Mouse (Mus musculus) forebrain, postnatal 0 days (tissue): ENCODE measurements around the gene 3110001I22Rik. TPM values are rescaled to one million over a fixed set of nuclear protein-coding genes. Genes with fewer than 3 reads are reported as not detected.
"Not testable (repeated sequence)": the region's sequence is repeated elsewhere in the genome, so short reads cannot be mapped to it uniquely, and the experiment has no call there.

ENCODE experiments used
- ATAC-seq: fragments of 200-750 bp; cut with Nextera tagmentation; 2 replicates; pipeline ENCODE4 v1.8.0; 2017; ENCODE audit warnings: mild to moderate bottlenecking, moderate library complexity
- DNase-seq: peaks from one replicate; pipeline ENCODE4 v3.0.0-alpha.2; 2015
- H3K27ac ChIP-seq: fragments of 300-500 bp; sonication (generic); 2 replicates; pipeline ENCODE4 v1.5.1; 2014; ENCODE audit warnings: low read depth, mild to moderate bottlenecking, antibody characterized with exemption, low read length, moderate library complexity, mixed read lengths
- H3K27me3 ChIP-seq: fragments of 300-500 bp; sonication (generic); 2 replicates; pipeline ENCODE4 v1.6.1; 2014; ENCODE audit warnings: mild to moderate bottlenecking, low read length, mixed read lengths; ENCODE audit not compliant: insufficient read depth
- H3K36me3 ChIP-seq: fragments of 300-500 bp; sonication (generic); 2 replicates; pipeline ENCODE4 v1.6.1; 2014; ENCODE audit warnings: mild to moderate bottlenecking, moderate library complexity; ENCODE audit not compliant: insufficient read depth
- H3K4me1 ChIP-seq: fragments of 300-500 bp; sonication (generic); 2 replicates; pipeline ENCODE4 v1.6.1; 2014; ENCODE audit warnings: antibody characterized with exemption; ENCODE audit not compliant: insufficient read depth
- H3K4me2 ChIP-seq: fragments of 300-500 bp; sonication (generic); 2 replicates; pipeline ENCODE4 v1.6.1; 2014; ENCODE audit warnings: low read depth, mild to moderate bottlenecking, moderate library complexity
- H3K4me3 ChIP-seq: fragments of 300-500 bp; sonication (generic); 2 replicates; pipeline ENCODE4 v1.5.1; 2014; ENCODE audit warnings: low read depth, low read length, mixed read lengths
- H3K9ac ChIP-seq: fragments of 300-500 bp; sonication (generic); 2 replicates; pipeline ENCODE4 v1.6.1; 2014; ENCODE audit warnings: mild to moderate bottlenecking
- H3K9me3 ChIP-seq: fragments of 300-500 bp; sonication (generic); 2 replicates; pipeline ENCODE4 v1.6.1; 2016; ENCODE audit warnings: low read length
- CTCF ChIP-seq: sonication (generic); IDR thresholded peaks from 2 replicates; pipeline ENCODE4 v1.5.1; 2016; ENCODE audit warnings: antibody characterized with exemption, control low read depth, low read depth
- WGBS: fragments of 180-500 bp; shearing (Covaris S2); extraction: QIAGEN DNeasy Blood & Tissue Kit; methylation state at CpG from one replicate; pipeline ENCODE4 v1.1.7; 2014; 5-methylcytosine and 5-hydroxymethylcytosine counted together
- polyA plus RNA-seq: library from polyadenylated mRNA; unstranded; fragments of >200 nt; fragmentation: Nextera tagmentation; extraction: Ambion mirVana; gene quantifications from 2 replicates; pipeline ENCODE4 v1.2.1, GENCODE M21; 2015
- total RNA-seq: library from RNA; depleted of rRNA; stranded (reverse); fragments of >200 nt; gene quantifications from 2 replicates; pipeline ENCODE4 v1.2.3, GENCODE M21; 2014; rRNA removed

3110001I22Rik gene
- 5.6 and 7.7 TPM in 2 replicates for total RNA-seq
- polyA plus RNA-seq, result 3.5 and 3.6 TPM in 2 replicates

DNA sequence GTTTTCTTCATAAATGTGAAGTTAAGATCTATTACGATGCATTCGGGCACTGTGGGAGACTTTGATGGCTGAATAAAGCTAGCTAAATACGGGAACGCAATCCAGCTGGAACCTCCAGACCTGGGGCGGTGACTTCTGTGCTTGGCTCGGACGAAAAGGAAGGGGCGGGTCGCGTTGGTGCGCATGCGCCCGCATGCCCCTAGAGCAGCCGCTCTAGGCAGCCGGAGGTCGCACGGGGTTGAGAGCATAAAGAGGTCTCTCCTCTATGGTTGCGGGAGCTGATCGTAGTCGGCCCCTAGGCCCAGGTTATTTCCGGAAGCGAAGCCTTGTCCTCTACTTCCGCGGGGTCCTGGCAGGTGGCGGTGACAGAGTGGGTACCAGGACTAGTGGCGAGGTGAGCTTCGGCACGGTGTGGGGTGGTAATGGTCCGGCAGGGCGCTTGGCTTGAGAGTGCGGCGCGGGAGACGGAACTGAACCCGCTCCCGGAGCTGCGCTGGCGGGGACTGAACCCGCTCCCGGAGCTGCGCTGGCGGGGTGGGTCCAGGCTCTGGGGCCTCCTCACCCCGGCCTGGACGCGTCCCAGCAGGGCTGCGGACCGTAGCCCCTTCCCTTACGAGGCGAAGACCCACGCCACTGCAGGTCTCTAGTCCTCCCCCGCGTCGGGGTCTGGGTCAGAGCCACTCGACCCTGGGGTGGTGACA is at the start of gene 3110001I22Rik, which contains the start of gene Bfar:
Gene 3110001I22Rik, plus strand, starts transcription at position 245 of the 701 bp plus-strand sequence.
Gene Bfar, plus strand, starts transcription at position 174 of the 701 bp plus-strand sequence.
- TF ChIP-seq CTCF, result peak; percentile 31
- 0 out of 2 replicates have a peak, but pooled peaks cover 8% of the 10 kb centered on the region for H3K4me1 ChIP-seq
- 2% methylated on average over 50 of the region's 54 CpGs for WGBS

DNA sequence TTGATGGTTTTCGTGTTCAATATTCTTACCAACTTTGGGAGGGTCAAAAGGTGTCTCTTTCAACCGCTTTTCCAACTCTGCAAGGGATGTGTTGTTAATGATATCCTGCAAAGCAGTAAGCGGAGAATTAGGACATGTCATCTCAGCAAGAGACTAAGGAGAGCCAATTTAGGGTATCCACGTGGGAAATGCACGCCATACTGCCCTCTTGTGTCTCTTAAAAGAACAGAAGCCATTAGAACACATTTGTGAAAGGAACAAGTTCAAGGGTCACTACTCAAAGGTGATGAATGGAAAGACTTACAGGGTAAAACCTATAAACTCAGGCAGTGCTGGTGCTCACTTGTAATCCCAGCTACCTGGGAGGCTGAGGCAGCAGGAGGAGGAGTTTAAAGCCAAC is 43.4 kb upstream of the 3110001I22Rik start:
- DNase-seq (peak; percentile 47), ATAC-seq (no peak)
- H3K27ac ChIP-seq, result no peak overlapping the region
- TF ChIP-seq CTCF, result peak; percentile 65
- H3K9me3 ChIP-seq, result no peaks in the 10 kb centered on the region
- H3K27me3 ChIP-seq, result no peaks in the 10 kb centered on the region
- H3K36me3 ChIP-seq, result peaks cover 14% of the 10 kb centered on the region; the same call in 1 of the 2 replicates
- H3K9ac ChIP-seq, result no peak overlapping the region
- H3K4me2 ChIP-seq, result no peak overlapping the region
- no peaks in the 10 kb centered on the region for H3K4me1 ChIP-seq
- WGBS, result 45% methylated on average over 5 of the region's 5 CpGs
- H3K4me3 ChIP-seq, result no peak overlapping the region

More for the DNA sequence above, at the start of gene 3110001I22Rik, which contains the start of gene Bfar:
- no peaks in the 10 kb centered on the region for H3K9me3 ChIP-seq
- peak within 1 kb of the TSS; percentile 91 for H3K9ac ChIP-seq
- DNase-seq, result peak; percentile 96
- peak within 1 kb of the TSS; percentile 74 for H3K4me2 ChIP-seq
- peaks cover 3% of the 10 kb centered on the region; the same call in 1 of the 2 replicates for H3K36me3 ChIP-seq
- ATAC-seq, result peak; percentile 94
- peak within 1 kb of the TSS; percentile 82 for H3K4me3 ChIP-seq
- H3K27ac ChIP-seq, result peak within 1 kb of the TSS; percentile 83
- H3K27me3 ChIP-seq, result no peaks in the 10 kb centered on the region

DNA sequence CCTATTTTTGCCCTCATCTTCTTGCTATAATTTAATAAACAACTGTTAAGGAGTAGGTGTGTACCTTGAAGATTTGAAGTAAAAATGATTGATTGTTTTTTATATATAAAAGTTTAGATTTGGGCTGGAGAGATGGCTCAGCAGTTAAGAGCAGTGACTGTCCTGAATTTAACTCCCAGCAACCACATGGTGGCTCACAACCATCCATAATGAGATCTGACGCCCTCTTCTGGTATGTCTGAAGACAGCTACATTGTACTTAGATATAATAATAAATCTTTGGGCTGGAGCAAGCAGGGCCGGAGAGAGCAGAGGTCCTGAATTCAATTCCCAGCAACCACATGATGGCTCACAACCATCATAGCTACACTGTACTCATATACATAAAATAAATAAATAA is 33.5 kb upstream of the 3110001I22Rik start:
- H3K27me3 ChIP-seq, result not testable (repeated sequence)

DNA sequence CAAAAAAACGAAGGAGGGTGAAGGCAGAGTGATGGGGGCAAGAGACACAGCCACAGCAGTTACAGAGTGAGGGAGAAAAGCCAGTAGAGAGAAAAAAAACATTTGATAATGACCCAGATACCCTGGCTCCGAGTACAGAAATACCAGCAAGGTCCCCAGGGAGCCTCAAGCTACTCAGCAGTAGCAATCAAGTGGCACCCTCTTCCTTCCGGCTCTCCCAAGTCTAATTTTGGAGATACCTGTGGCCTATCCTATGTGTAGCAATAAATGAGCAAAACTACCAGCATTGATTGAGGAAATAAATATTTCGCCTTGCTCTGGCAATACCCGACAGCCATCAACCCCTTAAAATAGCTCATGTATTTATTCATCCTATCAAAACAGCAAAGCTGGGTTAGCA is 32.2 kb upstream of the 3110001I22Rik start:
- DNase-seq (no peak), ATAC-seq (no peak)
- Histone ChIP-seq H3K36me3 (peaks cover 21% of the 10 kb centered on the region), H3K9me3 (no peaks in the 10 kb centered on the region), H3K27ac (no peak overlapping the region), H3K4me3 (no peak overlapping the region), H3K4me2 (no peak overlapping the region), H3K4me1 (no peaks in the 10 kb centered on the region), H3K9ac (no peak overlapping the region), H3K27me3 (no peaks in the 10 kb centered on the region)
- 87% methylated on average over 5 of the region's 5 CpGs for WGBS
- TF ChIP-seq CTCF, result no peak

More for the DNA sequence above, 33.5 kb upstream of the 3110001I22Rik start:
- H3K36me3 ChIP-seq, result peaks cover 21% of the 10 kb centered on the region; the same call in 1 of the 2 replicates
- not testable (repeated sequence) for DNase-seq, ATAC-seq, H3K9me3 ChIP-seq, H3K4me3 ChIP-seq, H3K4me2 ChIP-seq, H3K4me1 ChIP-seq, H3K27ac ChIP-seq, H3K9ac ChIP-seq
- WGBS, result 46% methylated on average over 2 of the region's 2 CpGs
- TF ChIP-seq CTCF, result peak; percentile 41

DNA sequence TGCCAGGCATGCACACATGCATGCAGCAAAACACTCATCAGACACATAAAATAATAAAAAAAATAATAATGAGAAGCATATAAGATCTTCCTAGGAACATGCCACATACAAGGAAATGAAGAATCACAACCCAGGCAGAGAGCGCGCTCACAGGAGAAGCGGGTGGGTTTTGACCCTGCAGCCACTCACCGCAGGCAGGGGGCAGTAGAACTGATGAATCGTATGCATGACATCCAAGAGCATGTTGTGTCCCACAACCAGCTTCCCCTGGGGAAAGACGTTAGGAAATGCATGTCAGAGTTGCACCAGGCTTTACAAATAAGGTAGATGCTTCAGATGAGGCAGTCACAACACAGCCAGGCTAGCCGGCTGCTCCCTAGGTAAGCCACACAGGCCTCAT is 31.7 kb upstream of the 3110001I22Rik start:
- Histone ChIP-seq H3K4me1 (no peaks in the 10 kb centered on the region), H3K36me3 (peaks cover 23% of the 10 kb centered on the region), H3K27ac (no peak overlapping the region), H3K4me2 (no peak overlapping the region), H3K9me3 (no peaks in the 10 kb centered on the region), H3K9ac (no peak overlapping the region), H3K27me3 (no peaks in the 10 kb centered on the region), H3K4me3 (no peak overlapping the region)
- 82% methylated on average over 7 of the region's 7 CpGs for WGBS
- TF ChIP-seq CTCF, result peak; percentile 45
- ATAC-seq (no peak), DNase-seq (no peak)

DNA sequence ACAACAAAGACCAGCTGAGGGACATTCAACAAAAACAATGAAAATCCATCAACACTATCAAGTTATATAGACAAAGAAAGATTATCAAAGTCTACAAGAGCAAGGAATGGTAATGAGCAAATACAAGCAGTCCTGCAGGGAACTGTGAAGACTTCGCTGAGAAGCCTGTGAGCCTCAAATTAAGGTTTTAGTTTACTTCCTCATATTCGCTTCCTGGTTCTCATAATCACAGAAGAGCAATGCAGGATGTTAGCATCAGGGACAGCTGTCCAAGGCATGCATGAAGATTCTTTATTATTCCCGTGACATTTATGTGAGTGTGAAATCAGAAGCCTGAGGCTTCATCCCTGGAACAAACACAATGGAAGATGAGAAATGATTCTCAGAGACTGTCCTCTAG is 27.3 kb upstream of the 3110001I22Rik start:
- H3K4me1 ChIP-seq, result no peaks in the 10 kb centered on the region
- H3K9me3 ChIP-seq, result no peaks in the 10 kb centered on the region
- H3K4me3 ChIP-seq, result no peak overlapping the region
- no peak overlapping the region for H3K9ac ChIP-seq
- no peak overlapping the region for H3K4me2 ChIP-seq
- WGBS, result 91% methylated on average over 3 of the region's 3 CpGs
- DNase-seq, result no peak
- H3K27ac ChIP-seq, result no peak overlapping the region
- H3K36me3 ChIP-seq, result peaks cover 27% of the 10 kb centered on the region
- no peaks in the 10 kb centered on the region for H3K27me3 ChIP-seq
- no peak for ATAC-seq
- TF ChIP-seq CTCF, result no peak

DNA sequence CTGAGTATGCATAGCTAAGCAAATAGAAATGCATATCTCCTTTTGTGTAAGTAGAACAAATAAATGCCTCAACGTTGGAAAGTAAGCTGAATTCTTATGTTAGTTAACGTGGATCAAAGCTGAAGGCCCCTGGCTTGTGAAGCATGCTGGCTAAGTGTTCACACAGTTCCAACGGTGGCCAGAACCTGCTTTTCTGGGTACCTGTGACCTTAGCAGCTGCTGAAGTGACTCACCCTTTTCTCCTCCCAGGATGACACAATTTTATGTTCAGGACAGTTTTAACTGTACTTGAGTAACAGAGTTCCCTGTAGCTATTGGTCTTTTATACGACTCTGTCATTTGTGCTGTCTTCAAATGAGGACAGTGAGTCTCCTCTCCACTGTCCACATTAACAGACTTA is 25.8 kb upstream of the 3110001I22Rik start:
- H3K4me1 ChIP-seq, result no peaks in the 10 kb centered on the region
- no peak for TF ChIP-seq CTCF
- H3K9me3 ChIP-seq, result no peaks in the 10 kb centered on the region
- no peak overlapping the region for H3K4me3 ChIP-seq
- H3K27me3 ChIP-seq, result no peaks in the 10 kb centered on the region
- 84% methylated on average over 4 of the region's 4 CpGs for whole genome bisulfite sequencing
- H3K9ac ChIP-seq, result no peak overlapping the region
- H3K36me3 ChIP-seq, result peaks cover 36% of the 10 kb centered on the region
- DNase-seq (no peak), ATAC-seq (no peak)
- H3K27ac ChIP-seq, result no peak overlapping the region
- no peak overlapping the region for H3K4me2 ChIP-seq
